In the genomic region with DNA sequence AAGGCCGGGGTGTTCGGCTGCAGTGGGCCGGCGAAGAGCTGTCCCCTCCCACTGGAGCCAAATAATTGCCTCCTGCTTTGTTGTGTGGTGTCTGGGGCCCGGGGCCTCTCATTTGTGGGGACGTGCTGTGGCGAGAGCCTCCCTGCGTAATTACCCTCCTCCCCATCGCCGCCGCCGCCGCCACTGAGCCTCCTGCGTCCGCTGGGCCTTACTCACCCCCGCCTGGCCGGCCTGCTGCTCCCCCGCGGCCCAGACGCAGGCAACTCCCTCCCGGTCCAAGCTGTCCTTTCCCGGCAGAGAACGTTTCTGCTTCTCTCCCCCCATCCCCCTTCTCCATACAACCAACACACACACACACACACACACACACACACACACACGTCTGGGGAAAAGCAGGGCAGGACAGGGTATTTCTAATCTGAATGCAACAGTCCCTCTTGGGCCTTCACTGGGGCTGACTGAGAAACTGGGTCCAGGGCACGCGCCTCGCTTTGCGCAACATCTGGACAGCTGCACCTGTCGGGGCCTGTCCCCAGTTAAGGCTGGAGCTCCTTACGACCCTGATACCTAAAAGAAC, we compare ENCODE assay signal across 8 mouse cellular contexts. TPM values are rescaled to one million over a fixed set of nuclear protein-coding genes. Genes with fewer than 3 reads are reported as not detected.
DNase-seq lines count a peak whose midpoint lies in the region; ATAC-seq and TF ChIP-seq lines count a peak whose summit lies in the region.

No protein-coding gene starts in this region.

- H3K27ac ChIP-seq in heart, adult 2 months: peak overlapping the region; percentile 45
- H3K27ac ChIP-seq in lung, postnatal 0 days (ENCODE audit: low read length): no peak overlapping the region
- H3K27ac ChIP-seq in stomach, embryonic 16.5 days (ENCODE audit: low read length): no peak overlapping the region

- peak overlapping the region; percentile 34 for H3K9ac ChIP-seq in heart, adult 2 months (ENCODE audit: low read depth, low read length)
- peak overlapping the region; percentile 32; the same call in 1 of the 2 replicates for H3K9ac ChIP-seq in lung, postnatal 0 days (replicated peaks; ENCODE audit: low read depth)
- peak overlapping the region; percentile 73 for H3K9ac ChIP-seq in stomach, embryonic 16.5 days (ENCODE audit: low read length)

- no peaks in the 10 kb centered on the region for H3K36me3 ChIP-seq in heart, adult 2 months (ENCODE audit: control insufficient read depth, insufficient read depth, low read length)
- H3K36me3 ChIP-seq in lung, postnatal 0 days (ENCODE audit: insufficient read depth, low read length): no peaks in the 10 kb centered on the region
- no peaks in the 10 kb centered on the region for H3K36me3 ChIP-seq in stomach, embryonic 16.5 days (ENCODE audit: control insufficient read depth, insufficient read depth, low read length)

- no peaks in the 10 kb centered on the region for H3K9me3 ChIP-seq in lung, postnatal 0 days (ENCODE audit: low read length)
- H3K9me3 ChIP-seq in stomach, embryonic 16.5 days (replicated peaks; ENCODE audit: control insufficient read depth, low read length): no peaks in the 10 kb centered on the region

- no peaks in the 10 kb centered on the region for H3K79me2 ChIP-seq in heart, adult 2 months (replicated peaks; ENCODE audit: control insufficient read depth, insufficient read depth, low read length)

- intact Hi-C loops in left cerebral cortex, postnatal 4 days (cut with DNase I): no loop called here
- intact Hi-C loops in heart, adult 2 months (cut with DNase I): no loop called here

- peak overlapping the region; percentile 45 for H3K4me3 ChIP-seq in heart, adult 2 months
- H3K4me3 ChIP-seq in lung, postnatal 0 days (ENCODE audit: low read depth, low read length): 0 out of 2 replicates have a peak overlapping the region, but pooled peaks have one; percentile 3
- H3K4me3 ChIP-seq in stomach, embryonic 16.5 days (replicated peaks; ENCODE audit: low read length): peak overlapping the region; percentile 38

- no peak for TF ChIP-seq POLR2A in heart, adult 2 months (IDR thresholded peaks at IDR 0.05; ENCODE audit: insufficient read depth, low read depth, low read length)

- no peak for TF ChIP-seq EP300 in heart, adult 2 months (IDR thresholded peaks at IDR 0.05; ENCODE audit: insufficient read depth, low read depth, low read length)
- TF ChIP-seq EP300 in lung, postnatal 0 days (IDR thresholded peaks at IDR 0.05): no peak

- H3K4me2 ChIP-seq in lung, postnatal 0 days (replicated peaks; ENCODE audit: low read depth, low read length): peak overlapping the region; percentile 44
- H3K4me2 ChIP-seq in stomach, embryonic 16.5 days (ENCODE audit: low read depth, low read length): peak overlapping the region; percentile 60

- peak; percentile 37 for ATAC-seq in lung, postnatal 0 days
- peak; percentile 45; the same call in 1 of the 2 replicates for ATAC-seq in stomach, embryonic 16.5 days (ENCODE audit: insufficient read depth, low FRiP score)

- peak; percentile 41 for DNase-seq in left cerebral cortex, postnatal 4 days
- DNase-seq in left cerebral cortex, adult 9 months (ENCODE audit: low spot score in 2 of 2): no peak
- DNase-seq in cerebellum, adult 8-10 months: peak; percentile 61
- DNase-seq in heart, adult 2 months: peak; percentile 57 to 67
- peak; percentile 48 for DNase-seq in kidney, adult 11 months
- DNase-seq in lung, postnatal 0 days (ENCODE audit: low spot score): no peak
- no peak for DNase-seq in layer of hippocampus, adult 8-10 months (ENCODE audit: low spot score in 2 of 2)

- 13% methylated on average over 30 of the region's 30 CpGs for WGBS in heart, adult 2 months
- WGBS in lung, postnatal 0 days: 15% methylated on average over 19 of the region's 30 CpGs
- 9% methylated on average over 30 of the region's 30 CpGs for WGBS in stomach, embryonic 16.5 days

- H3K4me1 ChIP-seq in heart, adult 2 months (ENCODE audit: control insufficient read depth, insufficient read depth, low read length): no peaks in the 10 kb centered on the region
- peaks cover 7% of the 10 kb centered on the region; the same call in 1 of the 2 replicates for H3K4me1 ChIP-seq in lung, postnatal 0 days (ENCODE audit: insufficient read depth, low read depth, low read length)
- peaks cover 8% of the 10 kb centered on the region; the same call in 1 of the 2 replicates for H3K4me1 ChIP-seq in stomach, embryonic 16.5 days (ENCODE audit: control insufficient read depth, insufficient read depth, low read length)

- H3K27me3 ChIP-seq in heart, adult 2 months (ENCODE audit: control insufficient read depth, insufficient read depth, low read length): peaks cover 4% of the 10 kb centered on the region
- H3K27me3 ChIP-seq in lung, postnatal 0 days (replicated peaks; ENCODE audit: insufficient read depth, low read length): peaks cover 6% of the 10 kb centered on the region; the same call in 1 of the 2 replicates
- 0 out of 2 replicates have a peak, but pooled peaks cover 5% of the 10 kb centered on the region for H3K27me3 ChIP-seq in stomach, embryonic 16.5 days (ENCODE audit: control insufficient read depth, insufficient read depth, low read length)

- no peak for TF ChIP-seq CTCF in heart, adult 2 months (IDR thresholded peaks at IDR 0.05)
- TF ChIP-seq CTCF in lung, postnatal 0 days (IDR thresholded peaks at IDR 0.05): no peak

RNA-seq across cellular contexts. Expression of a gene that starts 14.7 kb away (rescaled TPM):
- total RNA-seq in left cerebral cortex, postnatal 4 days (2021): 10 to 100 TPM in 1 of 2 experiments, 1 to 10 TPM in 1; 9.5 to 11.5 TPM
- 10 to 100 TPM; 10.4 to 12.4 TPM for total RNA-seq in heart, adult 2 months (2021)
- polyA plus RNA-seq in heart, adult 2 months (2012; rRNA removed): 10.3 and 12.3 TPM in 2 replicates
- 9.1 and 10.6 TPM in 2 replicates for polyA plus RNA-seq in lung, postnatal 0 days (2015; fragmentation: Nextera tagmentation; extraction: Ambion mirVana)
- 13.4 and 14.6 TPM in 2 replicates for polyA plus RNA-seq in stomach, embryonic 16.5 days (2015; fragmentation: Nextera tagmentation; extraction: Ambion mirVana)
- 10 to 100 TPM in 3 of 4 experiments, 1 to 10 TPM in 1; 9.6 to 14.2 (median 11.8) TPM for total RNA-seq in layer of hippocampus, adult 8-10 months (2022)

RNA-seq across cellular contexts. Expression of a gene that starts 15.7 kb away (rescaled TPM):
- 1 to 10 TPM in 1 of 2 experiments, under 1 TPM in 1; 0.92 to 1.1 TPM for total RNA-seq in left cerebral cortex, postnatal 4 days (2021)
- under 1 TPM; 0.11 to 0.21 TPM for total RNA-seq in heart, adult 2 months (2021)
- polyA plus RNA-seq in heart, adult 2 months (2012; rRNA removed): 0.21 and 0.23 TPM in 2 replicates
- 0.56 and 0.81 TPM in 2 replicates for polyA plus RNA-seq in lung, postnatal 0 days (2015; fragmentation: Nextera tagmentation; extraction: Ambion mirVana)
- polyA plus RNA-seq in stomach, embryonic 16.5 days (2015; fragmentation: Nextera tagmentation; extraction: Ambion mirVana): 6.1 and 9.7 TPM in 2 replicates
- total RNA-seq in layer of hippocampus, adult 8-10 months (2022): 1 to 10 TPM in 3 of 4 experiments, under 1 TPM in 1; 0.83 to 1.7 (median 1.5) TPM

RNA-seq across cellular contexts. Expression of a gene that starts 32.3 kb away (rescaled TPM):
- 1 to 10 TPM; 5.5 to 7.3 TPM for total RNA-seq in left cerebral cortex, postnatal 4 days (2021)
- total RNA-seq in heart, adult 2 months (2021): 10 to 100 TPM; 12.6 TPM
- polyA plus RNA-seq in heart, adult 2 months (2012; rRNA removed): 13.0 and 16.3 TPM in 2 replicates
- 15.7 and 17.2 TPM in 2 replicates for polyA plus RNA-seq in lung, postnatal 0 days (2015; fragmentation: Nextera tagmentation; extraction: Ambion mirVana)
- 20.3 and 20.7 TPM in 2 replicates for polyA plus RNA-seq in stomach, embryonic 16.5 days (2015; fragmentation: Nextera tagmentation; extraction: Ambion mirVana)
- total RNA-seq in layer of hippocampus, adult 8-10 months (2022): 1 to 10 TPM; 4.3 to 6.9 (median 6.3) TPM

RNA-seq across cellular contexts. Expression of a gene that starts 43.7 kb away (rescaled TPM):
- 1 to 10 TPM; 1.0 to 1.5 TPM for total RNA-seq in left cerebral cortex, postnatal 4 days (2021)
- under 1 TPM in 1 of 2 experiments, not detected in 1; 0.18 TPM for total RNA-seq in heart, adult 2 months (2021)
- polyA plus RNA-seq in heart, adult 2 months (2012; rRNA removed): 0.50 and 1.0 TPM in 2 replicates
- 7.5 and 9.8 TPM in 2 replicates for polyA plus RNA-seq in lung, postnatal 0 days (2015; fragmentation: Nextera tagmentation; extraction: Ambion mirVana)
- polyA plus RNA-seq in stomach, embryonic 16.5 days (2015; fragmentation: Nextera tagmentation; extraction: Ambion mirVana): 0.34 and 0.62 TPM in 2 replicates
- 1 to 10 TPM in 2 of 4 experiments, under 1 TPM in 2; 0.87 to 1.9 (median 1.3) TPM for total RNA-seq in layer of hippocampus, adult 8-10 months (2022)

RNA-seq across cellular contexts. Expression of a gene that starts 43.9 kb away (rescaled TPM):
- total RNA-seq in left cerebral cortex, postnatal 4 days (2021): 10 to 100 TPM; 45.1 to 49.7 TPM
- 10 to 100 TPM; 76.4 to 87.2 TPM for total RNA-seq in heart, adult 2 months (2021)
- polyA plus RNA-seq in heart, adult 2 months (2012; rRNA removed): 91.4 and 98.6 TPM in 2 replicates
- polyA plus RNA-seq in lung, postnatal 0 days (2015; fragmentation: Nextera tagmentation; extraction: Ambion mirVana): 50.8 and 53.5 TPM in 2 replicates
- polyA plus RNA-seq in stomach, embryonic 16.5 days (2015; fragmentation: Nextera tagmentation; extraction: Ambion mirVana): 76.7 and 78.9 TPM in 2 replicates
- total RNA-seq in layer of hippocampus, adult 8-10 months (2022): 10 to 100 TPM; 76.3 to 85.2 (median 77.8) TPM

Comparison
In these comparisons a context has a peak if more than half of its experiments do, and no peak if none do; other contexts are left out.
1. DNase-seq: peak in left cerebral cortex, postnatal 4 days (single experiment), cerebellum, adult 8-10 months (single experiment), heart, adult 2 months (2 of 2) and kidney, adult 11 months (single experiment); none in left cerebral cortex, adult 9 months (0 of 2), lung, postnatal 0 days (single experiment) and layer of hippocampus, adult 8-10 months (0 of 2).
2. Peak in every context shown above with its lines, with median percentiles within 50 percentile points of each other: H3K4me3 ChIP-seq and H3K9ac ChIP-seq.